In genomic region chr8:93282349-93282748, GRCm38 (mm10) we compare ENCODE assay signal across 33 mouse cellular contexts. TPM values are rescaled to one million over a fixed set of nuclear protein-coding genes. Genes with fewer than 3 reads are reported as not detected.
DNase-seq lines count a peak whose midpoint lies in the region; ATAC-seq and TF ChIP-seq lines count a peak whose summit lies in the region.
"Had no signal": no experiment of that assay in that cellular context is flagged by ENCODE, and none has a peak within 500 bp of the region (broad histone marks: within the 10 kb centered on the region; RNA-seq: fewer than 3 reads in every experiment).

No protein-coding gene starts in this region.

- H3K36me3 ChIP-seq in embryonic facial prominence, embryonic 14.5 days (ENCODE audit: control insufficient read depth, insufficient read depth, low read length) = no peaks in the 10 kb centered on the region
- no peaks in the 10 kb centered on the region for H3K36me3 ChIP-seq in embryonic facial prominence, embryonic 10.5 days (replicated peaks)
- no peaks in the 10 kb centered on the region for H3K36me3 ChIP-seq in liver, adult 2 months (ENCODE audit: control insufficient read depth, insufficient read depth, low read length)
- H3K36me3 ChIP-seq in liver, embryonic 11.5 days (ENCODE audit: control insufficient read depth, insufficient read depth, low read length) = no peaks in the 10 kb centered on the region
- H3K36me3 ChIP-seq in small intestine, adult 2 months (ENCODE audit: control insufficient read depth, insufficient read depth, low read length) = no peaks in the 10 kb centered on the region
- H3K36me3 ChIP-seq: embryonic facial prominence, embryonic 15.5 days; heart, embryonic 12.5 days; heart, embryonic 15.5 days; hindbrain, embryonic 10.5 days; hindbrain, embryonic 13.5 days; intestine, embryonic 15.5 days had no signal

- TF ChIP-seq POLR2A in liver, adult 2 months (IDR thresholded peaks at IDR 0.05; ENCODE audit: extremely low read depth, insufficient read depth, low read length) = no peak
- no peak for TF ChIP-seq POLR2A in small intestine, adult 2 months (IDR thresholded peaks at IDR 0.05; ENCODE audit: low read depth, low read length)

- no peak overlapping the region for H3K27ac ChIP-seq in embryonic facial prominence, embryonic 14.5 days (replicated peaks; ENCODE audit: low read depth, low read length)
- no peak overlapping the region for H3K27ac ChIP-seq in embryonic facial prominence, embryonic 10.5 days (replicated peaks)
- H3K27ac ChIP-seq in liver, adult 2 months (replicated peaks; ENCODE audit: insufficient read depth, low read depth, low read length) = no peak overlapping the region
- H3K27ac ChIP-seq in liver, embryonic 11.5 days (ENCODE audit: low read depth, low read length) = no peak overlapping the region
- peak overlapping the region; percentile 7; the same call in 1 of the 2 replicates for H3K27ac ChIP-seq in small intestine, adult 2 months (ENCODE audit: insufficient read depth, low read depth, low read length)
- H3K27ac ChIP-seq: embryonic facial prominence, embryonic 15.5 days; heart, embryonic 15.5 days; hindbrain, embryonic 10.5 days; hindbrain, embryonic 13.5 days; intestine, embryonic 15.5 days had no signal

- no peaks in the 10 kb centered on the region for H3K27me3 ChIP-seq in embryonic facial prominence, embryonic 14.5 days (replicated peaks; ENCODE audit: control insufficient read depth, insufficient read depth, low read length)
- no peaks in the 10 kb centered on the region for H3K27me3 ChIP-seq in embryonic facial prominence, embryonic 10.5 days (replicated peaks; ENCODE audit: low read depth, poor library complexity, severe bottlenecking)
- no peaks in the 10 kb centered on the region for H3K27me3 ChIP-seq in liver, adult 2 months (ENCODE audit: control insufficient read depth, insufficient read depth, low read length)
- H3K27me3 ChIP-seq in liver, embryonic 11.5 days (replicated peaks; ENCODE audit: control insufficient read depth, insufficient read depth, low read length) = no peaks in the 10 kb centered on the region
- H3K27me3 ChIP-seq in small intestine, adult 2 months (ENCODE audit: control insufficient read depth, insufficient read depth, low read length) = no peaks in the 10 kb centered on the region
- H3K27me3 ChIP-seq: embryonic facial prominence, embryonic 15.5 days; heart, embryonic 12.5 days; heart, embryonic 15.5 days; hindbrain, embryonic 13.5 days; intestine, embryonic 15.5 days had no signal

- H3K4me2 ChIP-seq in embryonic facial prominence, embryonic 14.5 days (ENCODE audit: low read depth, low read length) = no peak overlapping the region
- no peak overlapping the region for H3K4me2 ChIP-seq in liver, embryonic 11.5 days
- H3K4me2 ChIP-seq: embryonic facial prominence, embryonic 15.5 days; heart, embryonic 12.5 days; heart, embryonic 15.5 days; hindbrain, embryonic 13.5 days; intestine, embryonic 15.5 days had no signal

- H3K9ac ChIP-seq in embryonic facial prominence, embryonic 14.5 days (ENCODE audit: low read depth, low read length) = no peak overlapping the region
- no peak overlapping the region for H3K9ac ChIP-seq in liver, adult 2 months (ENCODE audit: low read depth, low read length)
- no peak overlapping the region for H3K9ac ChIP-seq in liver, embryonic 11.5 days (ENCODE audit: low read depth, low read length)
- H3K9ac ChIP-seq: embryonic facial prominence, embryonic 15.5 days; forebrain, postnatal 0 days; heart, embryonic 12.5 days; heart, embryonic 15.5 days; hindbrain, embryonic 13.5 days; intestine, embryonic 15.5 days had no signal

- no peak for DNase-seq in embryonic facial prominence, embryonic 14.5 days (ENCODE audit: low spot score)
- DNase-seq in embryonic facial prominence, embryonic 10.5 days (ENCODE audit: low spot score) = no peak
- peak; percentile 72 for DNase-seq in liver, adult 2 months (ENCODE audit: extremely low read depth, low read depth, low spot score)
- DNase-seq in liver, embryonic 11.5 days (ENCODE audit: low spot score) = no peak
- no peak for DNase-seq in retina, postnatal 1 day
- DNase-seq: adrenal gland, postnatal 36 days; cerebellum, adult 11 months; cerebellum, adult 2 months; cerebellum, adult 9-11 months; cerebellum, postnatal 36 days; forebrain, postnatal 0 days; gastrocnemius, postnatal 10 days; gastrocnemius, postnatal 36 days; heart, postnatal 10 days; heart, postnatal 36 days; kidney, adult 11 months had no signal

- H3K4me3 ChIP-seq in embryonic facial prominence, embryonic 14.5 days (ENCODE audit: low read depth, low read length) = no peak overlapping the region
- H3K4me3 ChIP-seq in embryonic facial prominence, embryonic 10.5 days = no peak overlapping the region
- no peak overlapping the region for H3K4me3 ChIP-seq in liver, adult 2 months (ENCODE audit: insufficient read depth, low read depth, low read length)
- no peak overlapping the region for H3K4me3 ChIP-seq in liver, embryonic 11.5 days (ENCODE audit: low read depth, low read length)
- no peak overlapping the region for H3K4me3 ChIP-seq in small intestine, adult 2 months (ENCODE audit: low read depth, low read length)
- H3K4me3 ChIP-seq: embryonic facial prominence, embryonic 15.5 days; heart, embryonic 12.5 days; heart, embryonic 15.5 days; hindbrain, embryonic 10.5 days; hindbrain, embryonic 13.5 days; intestine, embryonic 15.5 days had no signal

- H3K4me1 ChIP-seq in embryonic facial prominence, embryonic 14.5 days (ENCODE audit: control insufficient read depth, insufficient read depth, low read length) = no peaks in the 10 kb centered on the region
- peaks cover 5% of the 10 kb centered on the region; the same call in 1 of the 2 replicates for H3K4me1 ChIP-seq in embryonic facial prominence, embryonic 10.5 days
- peaks cover 16% of the 10 kb centered on the region for H3K4me1 ChIP-seq in liver, adult 2 months (ENCODE audit: control insufficient read depth, insufficient read depth, low read length)
- no peaks in the 10 kb centered on the region for H3K4me1 ChIP-seq in liver, embryonic 11.5 days (replicated peaks; ENCODE audit: control insufficient read depth, insufficient read depth, low read length)
- peaks cover 14% of the 10 kb centered on the region; the same call in 1 of the 2 replicates for H3K4me1 ChIP-seq in small intestine, adult 2 months (ENCODE audit: control insufficient read depth, insufficient read depth, insufficient read length, low read length)
- H3K4me1 ChIP-seq: embryonic facial prominence, embryonic 15.5 days; heart, embryonic 12.5 days; heart, embryonic 15.5 days; hindbrain, embryonic 13.5 days; intestine, embryonic 15.5 days had no signal

- ATAC-seq in embryonic facial prominence, embryonic 14.5 days (ENCODE audit: low read depth) = peak; percentile 22; the same call in 1 of the 2 replicates
- no peak for ATAC-seq in liver, embryonic 11.5 days (replicated peaks; ENCODE audit: low FRiP score)
- ATAC-seq: CD4-positive, CD25-positive, alpha-beta regulatory T cell, adult 4 months; forebrain, embryonic 14.5 days; forebrain, postnatal 0 days; hindbrain, embryonic 16.5 days; intestine, embryonic 15.5 days had no signal

- 0 out of 2 replicates have a peak, but pooled peaks cover 3% of the 10 kb centered on the region for H3K79me2 ChIP-seq in liver, adult 2 months (ENCODE audit: control insufficient read depth, insufficient read depth, low read length)

- WGBS in embryonic facial prominence, embryonic 14.5 days = 76% methylated on average over 3 of the region's 3 CpGs
- WGBS in embryonic facial prominence, embryonic 10.5 days = 73% methylated on average over 3 of the region's 3 CpGs
- 44% methylated on average over 3 of the region's 3 CpGs for WGBS in liver, adult 2 months
- WGBS in liver, embryonic 11.5 days = 76% methylated on average over 3 of the region's 3 CpGs
- 66% methylated on average over 3 of the region's 3 CpGs for WGBS in small intestine, adult 2 months

- no peak for TF ChIP-seq CTCF in liver, adult 2 months (IDR thresholded peaks at IDR 0.05; ENCODE audit: low read depth, low read length)
- TF ChIP-seq CTCF in small intestine, adult 2 months (IDR thresholded peaks at IDR 0.05; ENCODE audit: extremely low read depth, insufficient read length, insufficient replicate concordance, low read depth, low read length) = no peak

- no peaks in the 10 kb centered on the region for H3K9me3 ChIP-seq in embryonic facial prominence, embryonic 14.5 days (ENCODE audit: control insufficient read depth, low read length)
- H3K9me3 ChIP-seq in embryonic facial prominence, embryonic 10.5 days = no peaks in the 10 kb centered on the region
- no peaks in the 10 kb centered on the region for H3K9me3 ChIP-seq in liver, embryonic 11.5 days (ENCODE audit: control insufficient read depth, low read length)
- H3K9me3 ChIP-seq: embryonic facial prominence, embryonic 15.5 days; heart, embryonic 12.5 days; heart, embryonic 15.5 days; hindbrain, embryonic 10.5 days; hindbrain, embryonic 13.5 days; intestine, embryonic 15.5 days had no signal

RNA-seq across cellular contexts. Expression of gene Ces1f, which starts 2.8 kb away (rescaled TPM):
- 0.11 TPM in 1 of 2 replicates, not detected in the other for polyA plus RNA-seq in embryonic facial prominence, embryonic 14.5 days (2014; fragmentation: Nextera tagmentation; extraction: Ambion mirVana)
- not detected in 2 replicates for polyA plus RNA-seq in embryonic facial prominence, embryonic 10.5 days (2016; fragmentation: Nextera tagmentation; extraction: Ambion mirVana)
- 493 and 530 TPM in 2 replicates for total RNA-seq in liver, adult 2 months (2014; rRNA removed)
- polyA plus RNA-seq in liver, adult 2 months (2012; rRNA removed) = 222 and 270 TPM in 2 replicates
- polyA plus RNA-seq in liver, embryonic 11.5 days (2014; fragmentation: Nextera tagmentation; extraction: Ambion mirVana) = not detected in 2 replicates
- polyA plus RNA-seq in small intestine, adult 2 months (2012; rRNA removed) = 4.5 and 40.8 TPM in 2 replicates
- total RNA-seq: forebrain, postnatal 0 days; gastrocnemius, postnatal 10 days; granulocyte monocyte progenitor cell, adult 5-6 weeks had no signal
- polyA plus RNA-seq: C2C12; CD4-positive, CD25-positive, alpha-beta regulatory T cell, adult 4 months; cerebellum, adult 2 months; cortical plate, adult 2 months; embryonic facial prominence, embryonic 11.5 days; embryonic facial prominence, embryonic 15.5 days; forebrain, embryonic 11.5 days; forebrain, embryonic 14.5 days; forebrain, postnatal 0 days; heart, embryonic 12.5 days; hindbrain, embryonic 10.5 days; hindbrain, embryonic 13.5 days; hindbrain, embryonic 16.5 days had no signal

RNA-seq across cellular contexts. Expression of gene Ces1e, which starts 52.9 kb away (rescaled TPM):
- polyA plus RNA-seq in embryonic facial prominence, embryonic 14.5 days (2014; fragmentation: Nextera tagmentation; extraction: Ambion mirVana) = 0.17 TPM in 1 of 2 replicates, not detected in the other
- not detected in 2 replicates for polyA plus RNA-seq in embryonic facial prominence, embryonic 10.5 days (2016; fragmentation: Nextera tagmentation; extraction: Ambion mirVana)
- 135 and 161 TPM in 2 replicates for total RNA-seq in liver, adult 2 months (2014; rRNA removed)
- 80.8 and 82.7 TPM in 2 replicates for polyA plus RNA-seq in liver, adult 2 months (2012; rRNA removed)
- not detected in 2 replicates for polyA plus RNA-seq in liver, embryonic 11.5 days (2014; fragmentation: Nextera tagmentation; extraction: Ambion mirVana)
- polyA plus RNA-seq in small intestine, adult 2 months (2012; rRNA removed) = 1.9 and 4.0 TPM in 2 replicates
- total RNA-seq: adrenal gland, postnatal 36 days; forebrain, postnatal 0 days; granulocyte monocyte progenitor cell, adult 5-6 weeks; MEL had no signal
- polyA plus RNA-seq: C2C12; CD4-positive, CD25-positive, alpha-beta regulatory T cell, adult 4 months; cerebellum, adult 2 months; cortical plate, adult 2 months; embryonic facial prominence, embryonic 11.5 days; forebrain, embryonic 11.5 days; forebrain, embryonic 14.5 days; forebrain, postnatal 0 days; hindbrain, embryonic 10.5 days; hindbrain, embryonic 13.5 days; hindbrain, embryonic 16.5 days had no signal

RNA-seq across cellular contexts. Expression of gene Ces1g, which starts 54.8 kb away (rescaled TPM):
- not detected in 2 replicates for polyA plus RNA-seq in embryonic facial prominence, embryonic 14.5 days (2014; fragmentation: Nextera tagmentation; extraction: Ambion mirVana)
- not detected in 2 replicates for polyA plus RNA-seq in embryonic facial prominence, embryonic 10.5 days (2016; fragmentation: Nextera tagmentation; extraction: Ambion mirVana)
- 147 and 240 TPM in 2 replicates for total RNA-seq in liver, adult 2 months (2014; rRNA removed)
- 90.3 and 127 TPM in 2 replicates for polyA plus RNA-seq in liver, adult 2 months (2012; rRNA removed)
- 0.12 and 0.21 TPM in 2 replicates for polyA plus RNA-seq in liver, embryonic 11.5 days (2014; fragmentation: Nextera tagmentation; extraction: Ambion mirVana)
- 0.34 and 2.1 TPM in 2 replicates for polyA plus RNA-seq in small intestine, adult 2 months (2012; rRNA removed)
- total RNA-seq: adrenal gland, postnatal 36 days; forebrain, postnatal 0 days; gastrocnemius, adult 18-20 months; gastrocnemius, postnatal 10 days; gastrocnemius, postnatal 36 days; granulocyte monocyte progenitor cell, adult 5-6 weeks; heart, postnatal 10 days; MEL had no signal
- polyA plus RNA-seq: C2C12; CD4-positive, CD25-positive, alpha-beta regulatory T cell, adult 4 months; cerebellum, adult 2 months; cortical plate, adult 2 months; embryonic facial prominence, embryonic 11.5 days; embryonic facial prominence, embryonic 15.5 days; forebrain, embryonic 11.5 days; forebrain, embryonic 14.5 days; forebrain, postnatal 0 days; heart, embryonic 12.5 days; heart, embryonic 15.5 days; hindbrain, embryonic 10.5 days; hindbrain, embryonic 13.5 days; hindbrain, embryonic 16.5 days had no signal

Comparison
In these comparisons a context has a peak if more than half of its experiments do, and no peak if none do; other contexts are left out.
1. RNA of gene Ces1e, which starts 52.9 kb away (polyA plus RNA-seq): 80.8 to 82.7 TPM in liver, adult 2 months; 1.9 to 4.0 TPM in small intestine, adult 2 months, 0.17 TPM in embryonic facial prominence, embryonic 14.5 days, not detected in liver, embryonic 11.5 days and not detected in embryonic facial prominence, embryonic 10.5 days; every median in the first group is over 10 times any median in the second.
2. RNA of gene Ces1g, which starts 54.8 kb away (polyA plus RNA-seq): 90.3 to 127 TPM in liver, adult 2 months; 0.34 to 2.1 TPM in small intestine, adult 2 months, 0.12 to 0.21 TPM in liver, embryonic 11.5 days, not detected in embryonic facial prominence, embryonic 14.5 days and not detected in embryonic facial prominence, embryonic 10.5 days; every median in the first group is over 10 times any median in the second.